Mouse (Mus musculus): ENCODE measurements around the gene Slc7a5. TPM values are rescaled to one million over a fixed set of nuclear protein-coding genes. Genes with fewer than 3 reads are reported as not detected.

Slc7a5 gene
- polyA plus RNA-seq (2016; fragmentation: Nextera tagmentation; extraction: Ambion mirVana), result 34.7 and 37.6 TPM in 2 replicates

GRCm38 (mm10) chr8:121907587-121908248 lies at the start of gene Slc7a5:
Gene Slc7a5 (minus strand): TSS chr8:121907694.
- Histone ChIP-seq H3K4me2 (peak within 1 kb of the TSS; percentile 84), H3K9ac (peak within 1 kb of the TSS; percentile 70), H3K27me3 (peaks cover 13% of the 10 kb centered on the region), H3K9me3 (no peaks in the 10 kb centered on the region), H3K27ac (peak within 1 kb of the TSS; percentile 42; the same call in 1 of the 2 replicates), H3K4me3 (replicated peaks) (peak within 1 kb of the TSS; percentile 73), H3K4me1 (peaks cover 39% of the 10 kb centered on the region), H3K36me3 (replicated peaks) (no peaks in the 10 kb centered on the region)
- peak; percentile 93 for ATAC-seq (ENCODE audit: low FRiP score)
- WGBS, result under 1% methylated on average over 54 of the region's 61 CpGs

- H3K9me3 ChIP-seq, result no peaks in the 10 kb centered on the region
- no peak overlapping the region for H3K4me3 ChIP-seq (replicated peaks)
- no peaks in the 10 kb centered on the region for H3K27me3 ChIP-seq
- WGBS, result 93% methylated on average over 1 of the region's 1 CpGs
- no peak overlapping the region for H3K27ac ChIP-seq
- ATAC-seq (ENCODE audit: low FRiP score), result no peak
- H3K4me2 ChIP-seq, result no peak overlapping the region
- no peak overlapping the region for H3K9ac ChIP-seq
- H3K4me1 ChIP-seq, result peaks cover 22% of the 10 kb centered on the region
- H3K36me3 ChIP-seq (replicated peaks), result peaks cover 30% of the 10 kb centered on the region
Measured at GRCm38 (mm10) chr8:121955825-121956500, 48.5 kb upstream of the Slc7a5 start.

- H3K9me3 ChIP-seq, result no peaks in the 10 kb centered on the region
- H3K4me2 ChIP-seq, result no peak overlapping the region
- 88% methylated on average over 10 of the region's 10 CpGs for WGBS
- H3K4me3 ChIP-seq (replicated peaks), result no peak overlapping the region
- ATAC-seq (ENCODE audit: low FRiP score), result no peak
- peaks cover 22% of the 10 kb centered on the region for H3K4me1 ChIP-seq
- H3K27ac ChIP-seq, result no peak overlapping the region
- H3K9ac ChIP-seq, result no peak overlapping the region
- peaks cover 30% of the 10 kb centered on the region for H3K36me3 ChIP-seq (replicated peaks)
- no peaks in the 10 kb centered on the region for H3K27me3 ChIP-seq
Measured at GRCm38 (mm10) chr8:121954981-121955555, 47.6 kb upstream of the Slc7a5 start.

- WGBS, result 85% methylated on average over 3 of the region's 3 CpGs
- no peak overlapping the region for H3K4me3 ChIP-seq (replicated peaks)
- peaks cover 30% of the 10 kb centered on the region for H3K36me3 ChIP-seq (replicated peaks)
- H3K4me2 ChIP-seq, result no peak overlapping the region
- no peak overlapping the region for H3K9ac ChIP-seq
- H3K9me3 ChIP-seq, result no peaks in the 10 kb centered on the region
- no peaks in the 10 kb centered on the region for H3K27me3 ChIP-seq
- peaks cover 28% of the 10 kb centered on the region for H3K4me1 ChIP-seq
- ATAC-seq (ENCODE audit: low FRiP score), result no peak
- no peak overlapping the region for H3K27ac ChIP-seq
Measured at GRCm38 (mm10) chr8:121953821-121954545, 46.5 kb upstream of the Slc7a5 start.

GRCm38 (mm10) chr8:121952800-121953199 lies 45.3 kb upstream of the Slc7a5 start:
- Histone ChIP-seq H3K9ac (peak overlapping the region; percentile 99; the same call in 1 of the 2 replicates), H3K9me3 (no peaks in the 10 kb centered on the region), H3K27ac (no peak overlapping the region), H3K4me2 (peak overlapping the region; percentile 95), H3K4me3 (replicated peaks) (0 out of 2 replicates have a peak overlapping the region, but pooled peaks have one; percentile 11), H3K27me3 (no peaks in the 10 kb centered on the region), H3K4me1 (peaks cover 40% of the 10 kb centered on the region), H3K36me3 (replicated peaks) (peaks cover 30% of the 10 kb centered on the region)
- WGBS, result 84% methylated on average over 7 of the region's 7 CpGs
- no peak for ATAC-seq (ENCODE audit: low FRiP score)

- Histone ChIP-seq H3K9me3 (no peaks in the 10 kb centered on the region), H3K4me1 (peaks cover 47% of the 10 kb centered on the region), H3K9ac (peak overlapping the region; percentile 99), H3K27me3 (no peaks in the 10 kb centered on the region), H3K4me2 (peak overlapping the region; percentile 95), H3K36me3 (replicated peaks) (peaks cover 30% of the 10 kb centered on the region), H3K27ac (peak overlapping the region; percentile 19; the same call in 1 of the 2 replicates), H3K4me3 (replicated peaks) (peak overlapping the region; percentile 90)
- no peak for ATAC-seq (ENCODE audit: low FRiP score)
Measured at GRCm38 (mm10) chr8:121952122-121952521, 44.6 kb upstream of the Slc7a5 start.

GRCm38 (mm10) chr8:121951656-121952009 lies 44.1 kb upstream of the Slc7a5 start:
- H3K4me3 ChIP-seq (replicated peaks), result peak overlapping the region; percentile 90
- 39% methylated on average over 7 of the region's 7 CpGs for WGBS
- no peak overlapping the region for H3K27ac ChIP-seq
- no peaks in the 10 kb centered on the region for H3K27me3 ChIP-seq
- peaks cover 30% of the 10 kb centered on the region for H3K36me3 ChIP-seq (replicated peaks)
- H3K9ac ChIP-seq, result peak overlapping the region; percentile 99
- peak overlapping the region; percentile 95 for H3K4me2 ChIP-seq
- no peaks in the 10 kb centered on the region for H3K9me3 ChIP-seq
- no peak for ATAC-seq (ENCODE audit: low FRiP score)
- peaks cover 52% of the 10 kb centered on the region for H3K4me1 ChIP-seq

- Histone ChIP-seq H3K4me2 (peak overlapping the region; percentile 95), H3K9ac (peak overlapping the region; percentile 99), H3K4me3 (replicated peaks) (peak overlapping the region; percentile 90), H3K27ac (peak overlapping the region; percentile 96), H3K36me3 (replicated peaks) (peaks cover 25% of the 10 kb centered on the region), H3K4me1 (peaks cover 53% of the 10 kb centered on the region), H3K9me3 (no peaks in the 10 kb centered on the region), H3K27me3 (no peaks in the 10 kb centered on the region)
- ATAC-seq (ENCODE audit: low FRiP score), result peak; percentile 4
- WGBS, result 1% methylated on average over 68 of the region's 97 CpGs
Measured at GRCm38 (mm10) chr8:121950749-121951655, 43.5 kb upstream of the Slc7a5 start.

- Histone ChIP-seq H3K9ac (peak overlapping the region; percentile 99), H3K4me1 (peaks cover 51% of the 10 kb centered on the region), H3K36me3 (replicated peaks) (peaks cover 18% of the 10 kb centered on the region), H3K27ac (peak overlapping the region; percentile 96), H3K27me3 (no peaks in the 10 kb centered on the region), H3K4me2 (peak overlapping the region; percentile 95), H3K9me3 (no peaks in the 10 kb centered on the region), H3K4me3 (replicated peaks) (peak overlapping the region; percentile 90)
- ATAC-seq (ENCODE audit: low FRiP score), result peak; percentile 94
- WGBS, result under 1% methylated on average over 66 of the region's 66 CpGs
Measured at GRCm38 (mm10) chr8:121949941-121950748, 42.7 kb upstream of the Slc7a5 start.

- Histone ChIP-seq H3K36me3 (replicated peaks) (peaks cover 10% of the 10 kb centered on the region), H3K9ac (peak within 1 kb of the TSS; percentile 99), H3K27ac (peak within 1 kb of the TSS; percentile 96), H3K9me3 (no peaks in the 10 kb centered on the region), H3K4me2 (peak within 1 kb of the TSS; percentile 95), H3K4me1 (peaks cover 51% of the 10 kb centered on the region), H3K4me3 (replicated peaks) (peak within 1 kb of the TSS; percentile 90), H3K27me3 (no peaks in the 10 kb centered on the region)
- no peak for ATAC-seq (ENCODE audit: low FRiP score)
- WGBS, result 67% methylated on average over 6 of the region's 6 CpGs
Measured at GRCm38 (mm10) chr8:121949222-121949800, 41.8 kb upstream of the Slc7a5 start, which contains the start of gene Banp. Gene Banp (plus strand): TSS chr8:121949750.
